Mouse (Mus musculus) forebrain, embryonic 14.5 days (tissue): ENCODE data around the gene Casc3. TPM values are rescaled to one million over a fixed set of nuclear protein-coding genes. Genes with fewer than 3 reads are reported as not detected.

Source experiments
- ATAC-seq: fragments of 200-750 bp; cut with Nextera tagmentation; 2 replicates; pipeline ENCODE4 v1.8.0; 2017; ENCODE audit warnings: mild to moderate bottlenecking, moderate library complexity
- DNase-seq: peaks from one replicate; pipeline ENCODE4 v3.0.0-alpha.2; 2015; ENCODE audit warnings: low spot score
- H3K27ac ChIP-seq: fragments of 300-500 bp; sonication (generic); 2 replicates; pipeline ENCODE4 v1.5.1; 2014; ENCODE audit warnings: low read depth, mild to moderate bottlenecking, control low read depth, low read length, moderate library complexity
- H3K27me3 ChIP-seq: fragments of 300-500 bp; sonication (generic); replicated peaks from 2 replicates; pipeline ENCODE4 v1.6.1; 2014; ENCODE audit warnings: low read length, control low read depth, mixed read lengths; ENCODE audit not compliant: control insufficient read depth, insufficient read depth
- H3K36me3 ChIP-seq: fragments of 300-500 bp; sonication (generic); 2 replicates; pipeline ENCODE4 v1.6.1; 2014; ENCODE audit warnings: low read length, control low read depth; ENCODE audit not compliant: control insufficient read depth, insufficient read depth
- H3K4me1 ChIP-seq: fragments of 300-500 bp; sonication (generic); 2 replicates; pipeline ENCODE4 v1.6.1; 2014; ENCODE audit warnings: antibody characterized with exemption, low read length, control low read depth; ENCODE audit not compliant: control insufficient read depth, insufficient read depth
- H3K4me2 ChIP-seq: fragments of 300-500 bp; sonication (generic); 2 replicates; pipeline ENCODE4 v1.6.1; 2014; ENCODE audit warnings: mild to moderate bottlenecking, control low read depth, low read length
- H3K4me3 ChIP-seq: fragments of 300-500 bp; sonication (generic); 2 replicates; pipeline ENCODE4 v1.5.1; 2014; ENCODE audit warnings: low read depth, low read length, control low read depth
- H3K9ac ChIP-seq: fragments of 300-500 bp; sonication (generic); 2 replicates; pipeline ENCODE4 v1.6.1; 2014; ENCODE audit warnings: mild to moderate bottlenecking, low read length, control low read depth, moderate library complexity
- H3K9me3 ChIP-seq: fragments of 300-500 bp; sonication (generic); replicated peaks from 2 replicates; pipeline ENCODE4 v1.6.1; 2016; ENCODE audit warnings: low read length, control low read depth, mixed read lengths; ENCODE audit not compliant: control insufficient read depth
- WGBS: fragments of 180-500 bp; shearing (Covaris S2); extraction: QIAGEN DNeasy Blood & Tissue Kit; methylation state at CpG from one replicate; pipeline ENCODE4 v1.1.7; 2014; 5-methylcytosine and 5-hydroxymethylcytosine counted together
- polyA plus RNA-seq: library from polyadenylated mRNA; unstranded; fragments of >200 nt; fragmentation: Nextera tagmentation; extraction: Ambion mirVana; gene quantifications from 2 replicates; pipeline ENCODE4 v1.2.1, GENCODE M21; 2014

Gene Casc3
- polyA plus RNA-seq, 1 experiment from 2014 or later: 41.0 TPM

- 70% methylated on average over 10 of the region's 10 CpGs for WGBS
- H3K9me3 ChIP-seq: no peaks in the 10 kb centered on the region
- H3K27ac ChIP-seq: no peak overlapping the region
- H3K27me3 ChIP-seq: 0 out of 2 replicates have a peak, but pooled peaks cover 4% of the 10 kb centered on the region
- no peak overlapping the region for H3K4me2 ChIP-seq
- no peak for ATAC-seq
- H3K4me1 ChIP-seq: peaks cover 9% of the 10 kb centered on the region; the same call in 1 of the 2 replicates
- no peak overlapping the region for H3K9ac ChIP-seq
- no peaks in the 10 kb centered on the region for H3K36me3 ChIP-seq
- no peak for DNase-seq
- no peak overlapping the region for H3K4me3 ChIP-seq
Observed at GRCm38 (mm10) chr11:98839897-98840296, 35.2 kb downstream of the Casc3 start.

- 57% methylated on average over 13 of the region's 13 CpGs for WGBS
- no peak for DNase-seq
Observed at GRCm38 (mm10) chr11:98846016-98846415, 41.3 kb downstream of the Casc3 start.

GRCm38 (mm10) chr11:98846865-98847604 is 42.3 kb downstream of the Casc3 start:
- Histone ChIP-seq H3K36me3 (no peaks in the 10 kb centered on the region), H3K4me1 (peaks cover 8% of the 10 kb centered on the region; the same call in 1 of the 2 replicates), H3K4me2 (no peak overlapping the region), H3K27me3 (no peaks in the 10 kb centered on the region), H3K9ac (no peak overlapping the region), H3K4me3 (no peak overlapping the region), H3K27ac (no peak overlapping the region), H3K9me3 (no peaks in the 10 kb centered on the region)
- no peak for ATAC-seq
- no peak for DNase-seq
- WGBS: 74% methylated on average over 19 of the region's 19 CpGs

More at GRCm38 (mm10) chr11:98846016-98846415, 41.3 kb downstream of the Casc3 start:
- H3K4me3 ChIP-seq: no peak overlapping the region
- H3K27me3 ChIP-seq: no peaks in the 10 kb centered on the region
- peaks cover 8% of the 10 kb centered on the region; the same call in 1 of the 2 replicates for H3K4me1 ChIP-seq
- H3K9ac ChIP-seq: no peak overlapping the region
- no peak overlapping the region for H3K27ac ChIP-seq
- H3K4me2 ChIP-seq: no peak overlapping the region
- no peaks in the 10 kb centered on the region for H3K36me3 ChIP-seq
- ATAC-seq: no peak
- H3K9me3 ChIP-seq: no peaks in the 10 kb centered on the region

- H3K9ac ChIP-seq: no peak overlapping the region
- no peak overlapping the region for H3K27ac ChIP-seq
- ATAC-seq (no peak), DNase-seq (peak; percentile 23)
- no peaks in the 10 kb centered on the region for H3K9me3 ChIP-seq
- H3K27me3 ChIP-seq: no peaks in the 10 kb centered on the region
- peaks cover 8% of the 10 kb centered on the region; the same call in 1 of the 2 replicates for H3K4me1 ChIP-seq
- H3K4me3 ChIP-seq: no peak overlapping the region
- H3K36me3 ChIP-seq: no peaks in the 10 kb centered on the region
- H3K4me2 ChIP-seq: no peak overlapping the region
- 10% methylated on average over 19 of the region's 19 CpGs for WGBS
Observed at GRCm38 (mm10) chr11:98849196-98849894, 44.6 kb downstream of the Casc3 start.

GRCm38 (mm10) chr11:98850100-98851093 is 45.7 kb downstream of the Casc3 start:
- 59% methylated on average over 26 of the region's 26 CpGs for WGBS
- Histone ChIP-seq H3K27ac (no peak overlapping the region), H3K4me3 (no peak overlapping the region), H3K27me3 (no peaks in the 10 kb centered on the region), H3K4me2 (peak overlapping the region; percentile 24), H3K9me3 (no peaks in the 10 kb centered on the region), H3K4me1 (peaks cover 8% of the 10 kb centered on the region; the same call in 1 of the 2 replicates), H3K9ac (no peak overlapping the region), H3K36me3 (no peaks in the 10 kb centered on the region)
- ATAC-seq (peak; percentile 55; the same call in 1 of the 2 replicates), DNase-seq (peak; percentile 70)

GRCm38 (mm10) chr11:98854116-98854515 is 49.4 kb downstream of the Casc3 start:
- WGBS: 89% methylated on average over 8 of the region's 8 CpGs
- Histone ChIP-seq H3K4me3 (no peak overlapping the region), H3K4me1 (peaks cover 8% of the 10 kb centered on the region; the same call in 1 of the 2 replicates), H3K9ac (no peak overlapping the region), H3K27me3 (no peaks in the 10 kb centered on the region), H3K9me3 (no peaks in the 10 kb centered on the region), H3K36me3 (no peaks in the 10 kb centered on the region), H3K27ac (no peak overlapping the region), H3K4me2 (no peak overlapping the region)
- DNase-seq: no peak
- ATAC-seq: no peak

- Histone ChIP-seq H3K9me3 (no peaks in the 10 kb centered on the region), H3K9ac (no peak overlapping the region), H3K4me3 (no peak overlapping the region), H3K27me3 (no peaks in the 10 kb centered on the region), H3K27ac (no peak overlapping the region), H3K4me1 (peaks cover 2% of the 10 kb centered on the region; the same call in 1 of the 2 replicates), H3K4me2 (no peak overlapping the region), H3K36me3 (no peaks in the 10 kb centered on the region)
- WGBS: 92% methylated on average over 2 of the region's 2 CpGs
- ATAC-seq: no peak
- no peak for DNase-seq
Observed at GRCm38 (mm10) chr11:98854659-98855058, 50.0 kb downstream of the Casc3 start.
